Mouse (Mus musculus): ENCODE data around the gene Pikfyve.

DNA sequence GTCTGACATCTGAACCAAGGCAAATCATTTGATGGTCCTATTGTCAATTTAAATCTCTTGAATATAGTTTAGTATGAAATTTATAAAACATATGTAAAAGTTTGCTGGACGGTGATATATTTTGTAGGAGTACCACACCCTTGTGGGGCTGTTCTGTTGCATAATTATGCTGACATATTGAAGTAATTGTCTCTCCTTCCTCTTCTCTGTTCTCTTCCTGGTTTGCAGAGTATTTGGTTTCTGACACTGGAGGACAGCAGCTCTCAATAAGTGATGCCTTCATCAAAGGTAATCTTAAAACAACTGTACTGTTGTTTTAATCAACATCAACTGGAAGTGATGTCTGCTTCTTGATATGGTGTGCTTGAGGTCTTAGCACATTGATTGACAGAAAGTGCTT, 44.1 kb downstream of the Pikfyve start:
- TF ChIP-seq EP300 (IDR thresholded peaks at IDR 0.05; ENCODE audit: insufficient read depth, low read depth, low read length) (no peak), CTCF (IDR thresholded peaks at IDR 0.05) (no peak)
